Mouse (Mus musculus) heart, embryonic 13.5 days (tissue): Measurements from ENCODE around the gene Cks1b. TPM values are rescaled to one million over a fixed set of nuclear protein-coding genes. Genes with fewer than 3 reads are reported as not detected.
A peak's percentile ranks its signal among the peaks of the same experiment; 100 is the strongest.

Experiments used
- ATAC-seq: fragments of 200-750 bp; cut with Nextera tagmentation; 2 replicates; pipeline ENCODE4 v1.8.0; 2017; ENCODE audit warnings: moderate TSS enrichment; ENCODE audit not compliant: insufficient number of reproducible peaks, low FRiP score, low TSS enrichment; ENCODE audit errors: extremely low read depth
- H3K27ac ChIP-seq: fragments of 300-500 bp; sonication (generic); replicated peaks from 2 replicates; pipeline ENCODE4 v1.5.1; 2015; ENCODE audit warnings: moderate library complexity, mild to moderate bottlenecking, inconsistent platforms
- H3K27me3 ChIP-seq: fragments of 300-500 bp; sonication (generic); replicated peaks from 2 replicates; pipeline ENCODE4 v1.6.1; 2015; ENCODE audit warnings: mild to moderate bottlenecking, inconsistent platforms
- H3K36me3 ChIP-seq: fragments of 300-500 bp; sonication (generic); 2 replicates; pipeline ENCODE4 v1.6.1; 2015; ENCODE audit warnings: mild to moderate bottlenecking, inconsistent platforms
- H3K4me1 ChIP-seq: fragments of 300-500 bp; sonication (generic); 2 replicates; pipeline ENCODE4 v1.6.1; 2015; ENCODE audit warnings: inconsistent platforms
- H3K4me2 ChIP-seq: fragments of 300-500 bp; sonication (generic); 2 replicates; pipeline ENCODE4 v1.6.1; 2015; ENCODE audit warnings: inconsistent platforms, mild to moderate bottlenecking, moderate library complexity
- H3K4me3 ChIP-seq: fragments of 300-500 bp; sonication (generic); 2 replicates; pipeline ENCODE4 v1.5.1; 2015; ENCODE audit warnings: moderate library complexity, mild to moderate bottlenecking, inconsistent platforms
- H3K9ac ChIP-seq: fragments of 300-500 bp; sonication (generic); 2 replicates; pipeline ENCODE4 v1.6.1; 2015; ENCODE audit warnings: inconsistent platforms, mild to moderate bottlenecking, moderate library complexity
- H3K9me3 ChIP-seq: fragments of 300-500 bp; sonication (generic); 2 replicates; pipeline ENCODE4 v1.6.1; 2016; ENCODE audit warnings: inconsistent platforms
- whole genome bisulfite sequencing: fragments of 180-500 bp; shearing (Covaris S2); methylation state at CpG from one replicate; pipeline ENCODE4 v1.1.7; 2015; ENCODE audit warnings: mixed read lengths; 5-methylcytosine and 5-hydroxymethylcytosine counted together
- polyA plus RNA-seq: library from polyadenylated mRNA; unstranded; fragments of >200 nt; fragmentation: Nextera tagmentation; extraction: Ambion mirVana; gene quantifications from 2 replicates; pipeline ENCODE4 v1.2.1, GENCODE M21; 2015

The Cks1b gene
- 339 and 400 TPM in 2 replicates for polyA plus RNA-seq

DNA sequence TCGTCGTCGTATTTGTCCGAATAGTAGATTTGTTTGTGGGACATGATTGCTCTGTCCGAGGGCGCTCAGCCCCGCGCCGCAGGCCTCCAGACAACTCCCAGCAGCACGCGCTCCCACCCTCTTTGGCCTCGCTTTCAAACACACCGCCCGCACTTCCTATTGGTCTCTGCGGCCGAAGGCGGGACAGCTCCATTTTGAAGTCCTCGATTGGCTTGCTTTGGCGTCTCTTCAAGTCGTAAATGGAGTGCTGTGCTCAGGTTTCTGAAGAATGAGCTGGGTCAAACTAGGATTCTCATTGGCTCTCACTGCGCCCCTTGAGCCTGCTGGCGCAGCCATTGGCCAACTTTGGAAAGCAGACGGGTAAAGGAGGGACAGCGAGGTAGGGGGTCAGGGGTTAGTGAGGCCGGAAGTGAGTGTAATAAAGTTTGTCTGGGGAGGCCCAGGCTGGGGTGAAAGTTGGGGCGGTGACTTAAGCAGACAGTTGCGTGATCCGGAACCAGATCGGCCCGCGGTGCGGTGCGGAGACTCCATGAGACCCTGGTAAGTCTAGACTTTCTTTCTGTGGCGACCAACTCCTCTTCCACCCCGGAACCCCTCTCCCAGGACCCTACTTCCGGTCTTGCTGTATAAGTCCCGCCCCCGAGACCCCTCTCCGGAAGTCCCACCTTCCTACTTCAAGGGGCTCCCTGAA lies at the start of gene Cks1b, which contains the start of gene Shc1:
Gene Cks1b, minus strand, starts transcription at position 214 of the 691 bp plus-strand sequence.
Gene Shc1, plus strand, starts transcription at position 274 of the 691 bp plus-strand sequence.
- peaks cover 51% of the 10 kb centered on the region for H3K4me1 ChIP-seq
- WGBS, result 1% methylated on average over 39 of the region's 39 CpGs
- peaks cover 33% of the 10 kb centered on the region for H3K36me3 ChIP-seq
- H3K27me3 ChIP-seq, result no peaks in the 10 kb centered on the region
- peak within 1 kb of the TSS; percentile 74 for H3K4me3 ChIP-seq
- no peaks in the 10 kb centered on the region for H3K9me3 ChIP-seq
- H3K9ac ChIP-seq, result peak within 1 kb of the TSS; percentile 85
- peak; percentile 82 for ATAC-seq
- H3K27ac ChIP-seq, result peak within 1 kb of the TSS; percentile 98
- peak within 1 kb of the TSS; percentile 84 for H3K4me2 ChIP-seq

DNA sequence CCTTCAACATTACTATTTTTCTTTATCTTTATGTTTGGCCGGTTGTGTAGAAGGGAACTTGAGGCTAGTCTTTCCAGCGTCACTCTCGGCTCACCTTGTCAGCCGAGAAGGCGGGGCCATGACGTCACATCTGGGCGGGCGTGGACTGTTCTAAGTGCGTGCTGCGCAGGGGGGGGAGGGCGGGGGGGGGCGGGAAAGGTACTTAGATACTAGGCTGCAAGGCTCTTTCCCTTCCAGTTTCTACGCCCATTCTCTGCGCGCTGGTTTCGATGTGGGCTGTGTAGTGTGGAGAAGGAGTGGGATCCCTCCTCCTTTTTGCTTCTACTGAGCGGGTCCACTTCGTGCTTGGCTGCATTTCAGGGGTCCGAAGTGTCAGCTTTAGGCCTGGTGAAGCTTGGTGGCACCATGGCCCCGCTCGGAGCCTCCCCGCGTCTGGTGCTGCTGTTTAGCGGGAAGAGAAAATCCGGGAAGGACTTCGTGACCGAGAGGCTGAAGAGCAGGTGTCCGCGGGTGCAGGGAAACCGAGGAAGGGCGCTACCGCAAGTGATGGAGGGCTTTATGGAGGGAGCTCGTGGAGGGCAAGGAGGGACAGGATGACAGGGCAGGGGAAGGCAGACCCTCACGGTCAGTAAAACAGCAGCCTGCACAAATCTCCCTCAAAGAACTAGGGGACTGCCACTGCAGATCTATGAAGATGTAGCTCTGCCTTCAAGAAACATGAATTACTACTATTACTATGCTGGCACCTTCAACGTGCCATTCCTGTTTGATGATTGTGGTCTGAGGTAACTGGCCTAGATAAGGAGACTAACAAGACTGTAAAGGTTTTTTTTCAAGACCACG lies 41.0 kb upstream of the Cks1b start:
- peaks cover 27% of the 10 kb centered on the region for H3K4me1 ChIP-seq
- WGBS, result under 1% methylated on average over 33 of the region's 36 CpGs
- peak; percentile 76 for ATAC-seq
- H3K4me3 ChIP-seq, result peak overlapping the region; percentile 72
- no peaks in the 10 kb centered on the region for H3K9me3 ChIP-seq
- H3K4me2 ChIP-seq, result peak overlapping the region; percentile 88
- H3K27me3 ChIP-seq, result no peaks in the 10 kb centered on the region
- peak overlapping the region; percentile 89 for H3K9ac ChIP-seq
- H3K36me3 ChIP-seq, result peaks cover 9% of the 10 kb centered on the region; the same call in 1 of the 2 replicates
- peak overlapping the region; percentile 89 for H3K27ac ChIP-seq

DNA sequence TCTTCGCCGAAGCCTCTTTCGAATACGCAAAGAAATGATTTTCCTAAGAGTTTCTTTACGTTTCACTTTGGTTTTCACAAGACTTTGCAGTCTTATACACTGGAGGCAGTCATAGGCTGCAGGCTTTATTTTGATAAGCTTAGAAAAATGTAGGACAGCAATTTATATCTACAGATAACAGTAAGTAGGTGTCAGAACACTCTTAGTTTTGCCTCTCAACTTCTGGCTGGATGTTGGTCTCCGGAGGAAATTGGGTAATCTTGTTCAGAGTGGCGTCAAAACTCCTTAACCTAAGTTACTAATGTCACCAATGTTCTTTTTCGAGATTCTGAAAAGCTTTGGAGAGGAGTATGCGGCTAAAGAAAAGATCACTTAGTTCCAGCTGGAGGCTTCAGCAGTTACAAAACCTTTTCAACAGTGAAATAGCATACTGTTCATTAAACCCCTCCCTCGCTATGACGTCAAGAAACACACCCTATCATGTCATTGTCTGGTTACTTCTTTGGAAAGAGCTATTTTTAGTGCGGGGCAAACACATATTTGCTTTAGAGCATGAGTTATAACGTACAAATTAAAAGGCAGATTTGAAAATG lies 40.3 kb upstream of the Cks1b start:
- H3K9ac ChIP-seq, result peak overlapping the region; percentile 89; the same call in 1 of the 2 replicates
- H3K4me1 ChIP-seq, result peaks cover 27% of the 10 kb centered on the region
- H3K4me3 ChIP-seq, result peak overlapping the region; percentile 72
- 40% methylated on average over 13 of the region's 13 CpGs for WGBS
- peak overlapping the region; percentile 88 for H3K4me2 ChIP-seq
- H3K9me3 ChIP-seq, result no peaks in the 10 kb centered on the region
- ATAC-seq, result no peak; the same call in 1 of the 2 replicates
- H3K27ac ChIP-seq, result peak overlapping the region; percentile 89
- H3K36me3 ChIP-seq, result peaks cover 9% of the 10 kb centered on the region; the same call in 1 of the 2 replicates
- no peaks in the 10 kb centered on the region for H3K27me3 ChIP-seq

DNA sequence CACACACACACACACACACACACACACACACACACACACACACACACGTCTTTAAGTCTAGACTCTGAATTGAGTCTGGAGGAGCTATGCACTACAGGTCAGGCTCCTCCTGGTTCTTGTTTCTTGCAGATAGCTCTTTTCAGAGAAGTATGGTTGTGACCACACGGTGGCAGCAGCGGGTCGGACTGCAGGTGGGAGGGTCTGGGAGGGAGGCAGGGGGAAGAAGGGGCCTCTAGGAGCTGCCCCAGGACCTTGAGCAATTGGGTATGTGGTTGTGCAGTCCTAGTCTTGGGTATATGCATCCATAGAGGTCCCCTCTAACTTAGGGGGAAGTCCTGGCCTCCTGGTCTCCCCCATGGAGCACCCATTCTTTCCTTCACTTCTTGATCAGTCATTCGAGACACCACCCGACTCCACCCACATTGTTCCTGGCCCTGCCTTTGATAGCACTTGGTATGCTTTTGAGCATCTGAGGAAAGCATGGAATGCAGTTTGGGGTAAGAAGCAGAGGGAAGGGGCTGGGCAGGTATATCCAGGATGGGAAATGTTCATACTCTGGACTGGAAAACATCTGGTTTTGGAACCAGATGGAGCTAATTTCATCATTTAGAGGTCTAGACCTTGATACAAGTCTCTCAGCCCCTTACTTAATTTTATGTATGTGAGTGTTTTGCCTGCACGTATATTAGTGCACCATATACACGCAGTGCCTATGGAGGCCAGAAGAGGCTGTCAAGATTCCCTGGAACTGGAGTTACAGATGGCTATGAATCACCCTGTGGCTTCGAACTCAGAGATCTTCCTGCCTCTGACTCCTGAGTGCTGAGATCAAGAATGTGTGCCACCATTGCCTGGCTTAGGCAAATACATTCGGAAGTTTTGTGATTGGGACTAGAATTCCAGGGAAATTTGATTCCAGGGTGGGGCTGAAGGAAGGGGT lies 38.8 kb upstream of the Cks1b start:
- H3K4me2 ChIP-seq, result no peak overlapping the region
- no peaks in the 10 kb centered on the region for H3K9me3 ChIP-seq
- no peak overlapping the region for H3K27ac ChIP-seq
- H3K27me3 ChIP-seq, result no peaks in the 10 kb centered on the region
- H3K36me3 ChIP-seq, result peaks cover 8% of the 10 kb centered on the region; the same call in 1 of the 2 replicates
- WGBS, result 40% methylated on average over 10 of the region's 10 CpGs
- H3K9ac ChIP-seq, result no peak overlapping the region
- no peak for ATAC-seq
- H3K4me3 ChIP-seq, result no peak overlapping the region
- H3K4me1 ChIP-seq, result peaks cover 33% of the 10 kb centered on the region

DNA sequence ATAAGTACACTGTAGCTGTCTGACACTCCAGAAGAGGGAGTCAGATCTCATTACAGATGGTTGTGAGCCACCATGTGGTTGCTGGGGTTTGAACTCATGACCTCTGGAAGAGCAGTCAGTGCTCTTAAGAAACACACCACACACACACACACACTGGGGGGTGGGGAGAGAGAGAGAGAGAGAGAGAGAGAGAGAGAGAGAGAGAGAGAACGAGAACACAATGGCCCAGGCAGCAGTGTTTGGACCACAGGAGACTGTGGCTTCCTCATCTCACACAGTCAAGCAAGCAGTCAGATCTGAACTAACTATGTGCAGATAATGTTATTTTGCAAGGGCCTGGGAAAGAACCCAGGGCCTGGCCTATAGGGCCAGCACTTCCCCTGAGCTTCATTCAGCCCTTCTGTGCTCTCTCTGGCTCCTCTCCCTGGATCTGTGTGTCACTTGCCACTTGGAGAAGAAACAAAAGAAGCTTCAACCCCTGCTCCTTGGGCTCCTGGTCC lies 37.7 kb upstream of the Cks1b start:
- no peak for ATAC-seq
- Histone ChIP-seq H3K27ac (no peak overlapping the region), H3K4me1 (peaks cover 44% of the 10 kb centered on the region), H3K9me3 (no peaks in the 10 kb centered on the region), H3K36me3 (no peaks in the 10 kb centered on the region), H3K27me3 (no peaks in the 10 kb centered on the region), H3K4me2 (no peak overlapping the region), H3K4me3 (no peak overlapping the region), H3K9ac (no peak overlapping the region)
- 60% methylated on average over 1 of the region's 1 CpGs for WGBS

DNA sequence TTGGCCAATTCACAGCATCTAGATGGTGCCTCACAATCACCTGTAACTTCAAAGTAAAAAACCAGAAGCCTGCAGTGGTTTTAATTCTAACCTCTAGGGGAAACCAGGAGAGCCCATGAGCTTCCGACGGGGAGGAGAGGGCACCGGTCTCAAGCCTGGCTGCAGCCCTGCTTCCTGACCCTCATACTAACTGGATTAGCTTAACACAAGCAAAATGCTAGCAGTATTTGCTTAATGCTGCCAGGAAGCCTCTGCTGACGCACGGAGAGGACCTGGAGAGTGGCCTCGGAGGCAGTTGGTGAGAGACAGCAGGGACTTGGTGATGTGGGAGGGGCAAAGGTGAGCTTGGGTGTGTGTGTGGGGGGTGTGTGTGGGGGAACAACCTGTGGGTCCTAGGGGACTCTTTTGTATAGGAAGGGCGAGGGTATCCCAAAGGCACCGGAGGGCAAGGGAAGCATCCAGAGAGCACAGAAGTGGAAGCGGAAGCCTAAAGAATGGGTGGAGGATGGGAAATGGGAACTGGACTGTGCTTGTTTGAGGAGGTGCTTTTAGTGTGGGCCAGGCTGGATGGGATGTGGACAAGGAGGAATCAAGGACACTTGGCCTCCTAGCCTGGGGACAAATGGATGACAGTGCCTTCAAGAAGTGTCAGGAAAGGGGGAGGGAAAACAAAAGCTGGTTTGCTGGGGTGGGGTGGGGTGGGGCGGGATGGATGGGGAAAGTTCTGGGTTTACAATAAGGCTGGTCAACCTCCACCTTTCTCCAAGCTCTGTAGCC lies 36.4 kb upstream of the Cks1b start, which contains the start of gene Pmvk:
Gene Pmvk, plus strand, starts transcription at position 141 of the 777 bp plus-strand sequence.
- Histone ChIP-seq H3K4me3 (no peak within 1 kb of the TSS), H3K9ac (no peak within 1 kb of the TSS; the same call in 1 of the 2 replicates), H3K9me3 (no peaks in the 10 kb centered on the region), H3K4me2 (no peak within 1 kb of the TSS), H3K4me1 (peaks cover 45% of the 10 kb centered on the region), H3K36me3 (0 out of 2 replicates have a peak, but pooled peaks cover 3% of the 10 kb centered on the region), H3K27ac (no peak within 1 kb of the TSS), H3K27me3 (no peaks in the 10 kb centered on the region)
- WGBS, result 52% methylated on average over 10 of the region's 10 CpGs
- no peak for ATAC-seq

DNA sequence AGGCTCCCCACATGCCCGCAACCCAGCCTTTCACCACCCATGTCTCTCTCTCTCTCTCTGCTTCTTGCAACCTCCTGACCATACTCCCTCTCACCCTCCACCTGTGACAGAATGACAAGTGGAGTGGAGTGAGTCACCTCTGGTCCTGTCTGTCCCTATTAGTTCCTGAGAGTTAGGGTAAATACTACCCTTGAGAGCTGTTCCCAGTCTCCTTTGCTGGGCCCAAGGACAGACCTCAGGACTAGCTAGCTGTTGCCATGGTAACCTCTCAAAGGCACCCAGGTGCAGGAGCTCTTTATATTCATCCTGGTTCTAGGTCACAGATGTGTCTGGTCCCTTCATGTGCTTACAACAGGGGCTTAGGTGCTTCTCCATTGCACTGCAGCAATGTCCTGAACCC lies 33.7 kb upstream of the Cks1b start:
- H3K27ac ChIP-seq, result 0 out of 2 replicates have a peak overlapping the region, but pooled peaks have one; percentile 12

DNA sequence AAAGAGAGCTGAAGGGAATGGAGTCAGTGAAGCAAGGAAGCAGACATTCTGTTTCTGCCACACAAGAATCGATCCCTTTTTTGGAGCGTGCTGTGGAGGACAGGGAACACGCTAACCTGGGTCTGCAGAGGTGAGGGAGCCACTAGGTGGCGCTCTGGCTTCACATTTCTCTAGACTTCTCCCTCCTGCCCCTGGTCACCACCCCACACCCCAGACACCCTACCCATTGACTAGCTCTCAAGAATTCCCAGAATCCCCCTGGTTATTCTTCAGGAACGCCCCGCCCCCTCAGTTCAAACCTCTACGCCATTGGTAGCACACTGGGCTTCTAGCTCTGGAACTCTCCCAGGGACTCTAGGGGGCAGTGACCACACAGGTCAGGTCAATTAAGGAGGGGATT lies 31.4 kb upstream of the Cks1b start:
- peak overlapping the region; percentile 93 for H3K27ac ChIP-seq

More for the DNA sequence above, 33.7 kb upstream of the Cks1b start:
- H3K4me2 ChIP-seq, result no peak overlapping the region
- peak overlapping the region; percentile 68 for H3K9ac ChIP-seq
- H3K4me1 ChIP-seq, result peaks cover 52% of the 10 kb centered on the region
- ATAC-seq, result no peak
- peaks cover 15% of the 10 kb centered on the region for H3K36me3 ChIP-seq
- no peaks in the 10 kb centered on the region for H3K9me3 ChIP-seq
- 38% methylated on average over 1 of the region's 1 CpGs for WGBS
- H3K4me3 ChIP-seq, result no peak overlapping the region
- H3K27me3 ChIP-seq, result no peaks in the 10 kb centered on the region

DNA sequence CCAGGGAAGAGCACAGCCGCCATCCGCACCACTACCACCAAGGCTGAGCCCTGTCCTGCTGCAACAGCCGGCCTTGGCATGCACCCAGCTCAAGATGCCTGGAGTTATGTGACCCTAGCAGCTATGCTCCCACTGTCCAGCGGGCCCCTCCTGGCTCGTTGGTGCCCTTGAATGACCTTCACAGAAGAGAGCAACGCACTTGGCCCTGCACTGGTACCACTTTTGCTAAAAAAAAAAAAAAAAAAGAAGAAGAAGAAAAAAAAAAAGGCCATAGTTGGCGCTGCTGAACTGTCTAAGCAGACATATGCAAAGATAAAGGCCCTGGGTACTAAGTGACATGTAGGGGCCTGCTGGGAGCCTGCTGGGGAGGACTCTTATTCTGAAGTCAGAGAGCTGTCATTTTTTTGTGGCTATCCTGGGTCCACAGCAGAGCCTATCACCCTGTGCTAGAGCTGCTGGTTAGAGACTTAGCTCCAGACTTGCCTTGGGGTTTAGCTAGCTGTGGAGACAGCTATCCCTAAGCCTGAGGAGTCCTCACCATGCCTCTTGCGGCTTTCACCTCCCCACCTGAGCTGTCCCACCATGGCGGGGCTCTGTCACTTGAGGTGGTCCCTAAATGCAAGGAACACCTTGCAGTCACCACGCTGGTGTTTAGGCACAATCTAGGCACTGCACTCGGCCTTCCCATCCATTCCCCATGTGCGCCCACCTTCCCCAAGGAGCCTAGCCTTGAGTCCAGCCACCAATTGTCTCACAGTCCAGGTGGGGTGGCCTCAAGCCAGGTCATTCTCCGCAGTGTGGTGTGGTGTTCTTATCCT lies 30.7 kb upstream of the Cks1b start:
- 33% methylated on average over 13 of the region's 13 CpGs for WGBS

More for the DNA sequence above, 31.4 kb upstream of the Cks1b start:
- 34% methylated on average over 7 of the region's 7 CpGs for whole genome bisulfite sequencing
- ATAC-seq, result no peak; the same call in 1 of the 2 replicates
- Histone ChIP-seq H3K4me2 (peak overlapping the region; percentile 47), H3K4me3 (no peak overlapping the region), H3K27me3 (no peaks in the 10 kb centered on the region), H3K36me3 (peaks cover 39% of the 10 kb centered on the region), H3K4me1 (peaks cover 50% of the 10 kb centered on the region), H3K9me3 (no peaks in the 10 kb centered on the region), H3K9ac (peak overlapping the region; percentile 65)

More for the DNA sequence above, 30.7 kb upstream of the Cks1b start:
- peak overlapping the region; percentile 47 for H3K4me2 ChIP-seq
- no peaks in the 10 kb centered on the region for H3K9me3 ChIP-seq
- H3K9ac ChIP-seq, result peak overlapping the region; percentile 65
- H3K4me1 ChIP-seq, result peaks cover 50% of the 10 kb centered on the region
- peak overlapping the region; percentile 93 for H3K27ac ChIP-seq
- ATAC-seq, result peak; percentile 33; the same call in 1 of the 2 replicates
- H3K4me3 ChIP-seq, result 0 out of 2 replicates have a peak overlapping the region, but pooled peaks have one; percentile 3
- peaks cover 45% of the 10 kb centered on the region for H3K36me3 ChIP-seq
- H3K27me3 ChIP-seq, result no peaks in the 10 kb centered on the region
